ENCODE assay signal across 8 mouse cellular contexts in genomic region chr16:11175100-11175488, GRCm38 (mm10). TPM values are rescaled to one million over a fixed set of nuclear protein-coding genes. Genes with fewer than 3 reads are reported as not detected.
DNase-seq lines count a peak whose midpoint lies in the region; ATAC-seq and TF ChIP-seq lines count a peak whose summit lies in the region.

No protein-coding gene starts in this region.

- intact Hi-C loops in left cerebral cortex, adult 2 months (cut with DNase I), result loop anchor here (10.0 kb wide), 1 partner anchor 300 kb away; no protein-coding TSS in a partner anchor

- 0 out of 2 replicates have a peak, but pooled peaks cover 2% of the 10 kb centered on the region for H3K9me3 ChIP-seq in embryonic facial prominence, embryonic 10.5 days
- no peaks in the 10 kb centered on the region for H3K9me3 ChIP-seq in intestine, embryonic 15.5 days
- H3K9me3 ChIP-seq in neural tube, embryonic 13.5 days, result no peaks in the 10 kb centered on the region

- H3K27me3 ChIP-seq in embryonic facial prominence, embryonic 10.5 days (replicated peaks; ENCODE audit: low read depth, poor library complexity, severe bottlenecking), result peaks cover 10% of the 10 kb centered on the region; the same call in 1 of the 2 replicates
- no peaks in the 10 kb centered on the region for H3K27me3 ChIP-seq in intestine, embryonic 15.5 days (replicated peaks)
- peaks cover 2% of the 10 kb centered on the region; the same call in 1 of the 2 replicates for H3K27me3 ChIP-seq in neural tube, embryonic 13.5 days

- peak overlapping the region; percentile 86 for H3K9ac ChIP-seq in intestine, embryonic 15.5 days
- H3K9ac ChIP-seq in neural tube, embryonic 13.5 days, result peak overlapping the region; percentile 86

- H3K4me1 ChIP-seq in embryonic facial prominence, embryonic 10.5 days, result peaks cover 28% of the 10 kb centered on the region
- H3K4me1 ChIP-seq in intestine, embryonic 15.5 days (replicated peaks), result peaks cover 18% of the 10 kb centered on the region; the same call in 1 of the 2 replicates
- peaks cover 33% of the 10 kb centered on the region for H3K4me1 ChIP-seq in neural tube, embryonic 13.5 days (replicated peaks)

- peak overlapping the region; percentile 88 for H3K4me3 ChIP-seq in left cerebral cortex, adult 2 months
- H3K4me3 ChIP-seq in embryonic facial prominence, embryonic 10.5 days, result peak overlapping the region; percentile 92
- H3K4me3 ChIP-seq in intestine, embryonic 15.5 days (replicated peaks), result peak overlapping the region; percentile 95
- peak overlapping the region; percentile 78 for H3K4me3 ChIP-seq in neural tube, embryonic 13.5 days

- peak overlapping the region; percentile 93; the same call in 1 of the 2 replicates for H3K27ac ChIP-seq in left cerebral cortex, adult 2 months
- H3K27ac ChIP-seq in embryonic facial prominence, embryonic 10.5 days (replicated peaks), result peak overlapping the region; percentile 90
- peak overlapping the region; percentile 92 for H3K27ac ChIP-seq in intestine, embryonic 15.5 days
- H3K27ac ChIP-seq in neural tube, embryonic 13.5 days (replicated peaks), result peak overlapping the region; percentile 92; the same call in 1 of the 2 replicates

- 16% methylated on average over 9 of the region's 9 CpGs for WGBS in embryonic facial prominence, embryonic 10.5 days
- WGBS in intestine, embryonic 15.5 days, result 7% methylated on average over 9 of the region's 9 CpGs
- 9% methylated on average over 9 of the region's 9 CpGs for WGBS in neural tube, embryonic 13.5 days

- DNase-seq in left cerebral cortex, adult 2 months (ENCODE audit: extremely low spot score in 1 of 2, low spot score in 2 of 2), result no peak
- DNase-seq in left cerebral cortex, adult 18-20 months (ENCODE audit: low spot score in 2 of 2), result no peak
- DNase-seq in embryonic facial prominence, embryonic 10.5 days (ENCODE audit: low spot score), result no peak
- DNase-seq in thymus, postnatal 4 days, result no peak
- no peak for DNase-seq in frontal cortex, postnatal 10 days (ENCODE audit: low spot score in 2 of 2)
- no peak for DNase-seq in kidney, adult 11 months

- no peak for TF ChIP-seq CTCF in left cerebral cortex, adult 2 months (IDR thresholded peaks at IDR 0.05)

- H3K4me2 ChIP-seq in intestine, embryonic 15.5 days (replicated peaks), result peak overlapping the region; percentile 76
- H3K4me2 ChIP-seq in neural tube, embryonic 13.5 days, result peak overlapping the region; percentile 86

- H3K36me3 ChIP-seq in embryonic facial prominence, embryonic 10.5 days (replicated peaks), result no peaks in the 10 kb centered on the region
- no peaks in the 10 kb centered on the region for H3K36me3 ChIP-seq in intestine, embryonic 15.5 days
- no peaks in the 10 kb centered on the region for H3K36me3 ChIP-seq in neural tube, embryonic 13.5 days

- no peak for ATAC-seq in intestine, embryonic 15.5 days
- no peak for ATAC-seq in neural tube, embryonic 13.5 days (ENCODE audit: low read depth)

RNA-seq across cellular contexts. Expression of gene Zc3h7a, which starts 1.1 kb away (rescaled TPM):
- 10 to 100 TPM; 68.5 to 76.4 TPM for total RNA-seq in left cerebral cortex, adult 2 months (2021)
- total RNA-seq in left cerebral cortex, adult 18-20 months (2021), result 10 to 100 TPM; 57.0 to 59.2 TPM
- 83.7 and 88.5 TPM in 2 replicates for polyA plus RNA-seq in embryonic facial prominence, embryonic 10.5 days (2016; fragmentation: Nextera tagmentation; extraction: Ambion mirVana)
- polyA plus RNA-seq in intestine, embryonic 15.5 days (2015; fragmentation: Nextera tagmentation; extraction: Ambion mirVana), result 78.5 and 79.8 TPM in 2 replicates
- polyA plus RNA-seq in neural tube, embryonic 13.5 days (2015; fragmentation: Nextera tagmentation; extraction: Ambion mirVana), result 74.6 and 83.8 TPM in 2 replicates

RNA-seq across cellular contexts. Expression of gene Rsl1d1, which starts 28.0 kb away (rescaled TPM):
- total RNA-seq in left cerebral cortex, adult 2 months (2021), result 10 to 100 TPM; 46.3 to 50.1 TPM
- 10 to 100 TPM; 49.5 to 51.7 TPM for total RNA-seq in left cerebral cortex, adult 18-20 months (2021)
- 290 and 300 TPM in 2 replicates for polyA plus RNA-seq in embryonic facial prominence, embryonic 10.5 days (2016; fragmentation: Nextera tagmentation; extraction: Ambion mirVana)
- polyA plus RNA-seq in intestine, embryonic 15.5 days (2015; fragmentation: Nextera tagmentation; extraction: Ambion mirVana), result 183 and 209 TPM in 2 replicates
- polyA plus RNA-seq in neural tube, embryonic 13.5 days (2015; fragmentation: Nextera tagmentation; extraction: Ambion mirVana), result 144 and 164 TPM in 2 replicates

RNA-seq across cellular contexts. Expression of gene Txndc11, which starts 40.6 kb away (rescaled TPM):
- total RNA-seq in left cerebral cortex, adult 2 months (2021), result 10 to 100 TPM; 35.2 to 37.7 TPM
- 10 to 100 TPM; 31.6 to 32.5 TPM for total RNA-seq in left cerebral cortex, adult 18-20 months (2021)
- polyA plus RNA-seq in embryonic facial prominence, embryonic 10.5 days (2016; fragmentation: Nextera tagmentation; extraction: Ambion mirVana), result 27.9 and 28.7 TPM in 2 replicates
- 37.7 and 37.8 TPM in 2 replicates for polyA plus RNA-seq in intestine, embryonic 15.5 days (2015; fragmentation: Nextera tagmentation; extraction: Ambion mirVana)
- polyA plus RNA-seq in neural tube, embryonic 13.5 days (2015; fragmentation: Nextera tagmentation; extraction: Ambion mirVana), result 28.7 and 29.6 TPM in 2 replicates
